Mouse (Mus musculus): ENCODE results near the gene Lypd6.

The Lypd6 gene

DNA sequence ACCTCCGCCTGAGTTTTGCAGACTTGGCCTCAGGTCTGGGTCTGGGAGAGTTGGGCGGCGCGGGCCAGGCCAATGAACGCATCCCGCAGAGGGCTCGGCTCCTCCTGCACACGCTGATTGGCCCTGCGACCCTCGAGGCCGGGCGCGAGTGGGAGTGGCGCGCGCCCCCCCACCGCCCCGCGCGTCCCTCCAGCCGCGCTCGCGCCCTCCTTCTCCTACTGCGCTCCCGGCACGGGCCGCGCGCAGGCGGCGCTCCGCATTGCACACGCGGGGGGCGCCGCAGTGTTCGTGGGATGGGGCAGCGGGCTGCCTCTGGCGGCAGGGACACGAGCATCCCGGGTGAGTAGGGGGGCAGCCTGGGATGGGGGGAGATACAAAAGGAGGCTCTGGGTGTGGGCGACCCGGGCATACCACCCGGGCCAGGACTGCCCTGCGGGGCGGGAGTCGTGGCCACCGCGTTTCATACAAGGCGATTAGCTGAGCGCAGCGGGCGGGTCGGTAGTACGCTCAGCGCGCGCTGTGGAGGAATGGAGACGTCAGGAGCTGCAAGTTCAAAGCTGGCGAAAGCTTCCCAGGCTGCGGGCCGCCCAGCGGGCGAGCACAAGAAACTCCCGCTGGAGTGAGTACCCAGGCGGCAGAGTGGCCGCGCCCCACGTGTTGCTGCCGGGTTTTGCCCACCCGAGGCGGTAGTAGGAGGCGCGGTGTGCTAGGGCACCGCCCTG is at the start of gene Lypd6:
Lypd6 (plus strand) TSS at position 184 of the 722 bp plus-strand sequence.
- no peak for DNase-seq (ENCODE audit: low read depth)

DNA sequence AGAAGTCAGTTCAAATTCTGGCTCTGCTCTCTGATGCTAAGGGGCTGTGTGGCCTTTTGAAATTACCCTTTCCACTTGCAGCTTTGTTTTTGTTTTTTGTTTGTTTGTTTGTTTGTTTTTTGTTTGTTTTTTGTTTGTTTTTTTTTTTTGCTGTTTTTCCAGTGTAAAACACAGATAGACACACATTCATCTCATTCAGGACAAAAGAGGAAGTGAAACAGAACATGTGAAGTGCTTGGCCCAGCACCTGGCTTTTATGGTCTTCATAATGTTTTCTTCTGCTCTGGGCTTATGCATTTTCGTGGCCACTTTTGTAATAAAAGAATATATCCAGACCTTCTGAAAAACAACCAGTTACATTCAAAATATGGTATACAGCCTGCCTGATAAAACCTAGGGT is 46.8 kb upstream of the Lypd6 start:
- DNase-seq (ENCODE audit: low read depth): no peak

DNA sequence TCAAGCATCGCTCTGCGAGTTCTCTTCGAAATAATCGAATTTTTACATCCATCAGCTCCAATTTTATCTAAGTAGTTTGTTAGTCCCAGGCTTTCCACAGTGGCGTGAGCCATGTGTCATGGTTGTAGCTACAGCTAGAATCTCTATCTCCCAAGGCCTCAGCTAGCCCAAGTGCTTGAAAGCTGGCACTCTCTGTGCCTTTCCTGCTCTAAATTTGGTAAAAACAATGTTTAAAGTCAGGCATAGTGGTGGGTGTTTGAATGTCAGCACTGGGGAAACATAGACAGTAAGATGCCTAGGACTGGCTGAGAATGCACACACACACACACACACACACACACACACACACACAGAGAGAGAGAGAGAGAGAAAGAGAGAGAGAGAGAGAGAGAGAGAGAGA is 40.7 kb upstream of the Lypd6 start:
- DNase-seq (ENCODE audit: low read depth): no peak

DNA sequence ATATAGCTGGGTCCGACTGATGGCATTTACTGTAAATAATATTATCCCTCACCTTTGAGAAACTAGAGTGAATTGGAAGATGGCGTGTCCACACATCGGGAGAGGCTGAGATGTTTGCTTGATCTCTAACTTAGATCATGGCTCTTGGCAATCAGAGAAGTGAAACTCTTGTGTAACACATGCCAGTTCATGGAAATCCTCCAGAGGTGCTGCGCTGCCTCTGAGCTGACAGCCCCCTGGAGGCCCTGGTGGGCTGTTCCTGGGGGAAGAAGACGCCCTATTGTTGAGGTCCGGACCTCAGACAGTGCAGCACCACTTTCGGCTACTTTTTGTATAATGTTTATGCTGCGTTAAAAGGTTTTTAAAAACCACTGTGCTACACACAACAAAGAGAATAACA is 37.3 kb upstream of the Lypd6 start:
- no peak for DNase-seq (ENCODE audit: low read depth)

DNA sequence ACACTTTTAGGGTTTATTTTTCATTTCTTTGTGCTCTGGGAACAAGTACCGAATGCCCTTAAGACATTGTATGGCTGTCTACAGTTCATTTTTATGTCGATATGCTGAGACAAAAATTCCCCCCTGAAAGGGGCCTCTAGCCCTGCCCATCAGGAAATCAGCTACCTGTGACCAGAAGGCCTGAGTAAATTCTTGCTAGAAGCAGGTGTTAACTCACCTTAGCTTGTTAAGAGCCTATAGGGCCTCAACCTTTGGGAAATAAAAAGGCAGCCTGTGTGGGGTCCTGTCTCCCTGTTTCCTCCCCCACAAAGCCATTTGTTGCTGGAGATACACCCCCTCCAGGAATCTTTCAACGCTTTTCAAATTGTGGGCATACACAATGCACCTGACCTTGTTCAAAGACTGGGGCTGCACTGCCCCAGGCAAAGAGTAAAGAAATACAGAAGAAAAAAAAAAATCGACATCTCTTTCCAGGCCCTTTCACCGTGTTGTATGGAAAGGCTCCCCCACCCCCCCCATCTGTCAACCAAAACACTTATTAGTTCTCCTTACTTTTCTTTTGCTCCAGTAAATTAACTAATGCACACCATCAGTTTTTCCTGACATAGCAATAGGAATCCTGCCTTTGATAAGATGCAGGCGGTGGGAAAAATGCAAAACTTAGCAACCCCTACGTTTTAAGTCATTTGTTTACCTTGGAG is 21.9 kb upstream of the Lypd6 start:
- DNase-seq (ENCODE audit: low read depth): no peak

DNA sequence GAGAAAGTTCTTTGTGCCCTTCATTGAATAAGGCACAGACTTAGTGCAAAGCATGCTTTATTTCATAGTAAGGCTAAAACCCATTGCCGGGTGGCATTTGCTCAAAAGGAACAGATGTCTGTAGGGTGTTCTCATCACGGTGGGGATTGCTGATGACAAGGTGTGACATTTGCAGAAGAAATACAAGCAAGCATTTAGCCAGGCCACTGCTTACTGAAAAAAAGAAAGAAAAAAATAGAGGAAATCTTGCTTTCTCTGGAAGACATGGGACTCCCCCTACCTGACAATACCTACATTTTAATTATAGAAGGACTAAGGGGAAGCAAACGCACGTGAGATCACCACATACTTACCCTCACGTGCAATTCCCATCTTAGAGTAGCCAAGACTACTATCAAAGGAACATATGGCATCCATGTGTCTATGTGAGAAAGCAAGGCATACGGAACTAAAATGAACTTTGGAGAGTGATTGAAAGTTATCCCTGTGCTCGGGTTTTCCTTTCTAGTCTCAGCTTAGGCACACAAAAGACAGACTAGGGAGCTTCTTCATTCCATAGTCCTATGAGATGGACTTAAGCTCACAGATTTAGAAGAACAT is 21.3 kb upstream of the Lypd6 start:
- no peak for DNase-seq (ENCODE audit: low read depth)

DNA sequence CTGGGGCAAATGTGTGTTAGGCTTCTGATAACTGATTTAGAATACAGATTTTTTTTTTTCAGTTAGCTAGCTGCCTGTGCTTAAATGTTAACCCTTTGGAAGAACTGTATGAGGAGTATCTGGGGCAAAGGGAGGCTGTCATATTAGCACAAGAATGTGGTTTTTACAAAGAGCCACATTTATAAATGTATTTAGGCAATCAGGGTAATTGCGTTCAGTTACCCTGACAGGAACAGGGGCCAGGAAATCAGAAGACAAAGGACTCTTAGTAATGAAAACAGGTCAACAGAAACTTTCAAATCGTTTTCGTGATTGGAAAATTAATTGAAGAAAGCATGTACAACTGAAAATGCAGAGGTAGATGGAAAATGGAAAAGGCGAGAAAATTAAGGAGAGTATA is 20.4 kb upstream of the Lypd6 start:
- DNase-seq (ENCODE audit: low read depth): no peak

DNA sequence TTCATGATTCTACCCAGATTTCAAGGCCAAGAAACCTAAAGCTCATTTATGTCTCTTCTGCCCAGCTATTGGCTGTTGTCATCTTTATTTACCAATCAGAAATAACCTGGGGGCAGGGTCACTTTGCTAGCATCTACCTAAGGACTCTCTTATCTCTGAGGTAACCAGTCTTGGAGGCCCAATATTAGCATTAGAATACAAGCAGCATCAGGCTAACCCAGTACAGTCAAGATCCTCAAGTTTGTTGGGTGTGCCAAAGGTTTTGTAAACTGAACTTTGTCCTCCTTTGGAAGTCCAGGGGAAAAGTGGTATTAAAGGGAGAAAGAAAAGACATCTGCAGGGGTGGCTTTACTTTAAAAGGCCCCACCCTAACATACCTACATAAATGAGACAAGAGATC is 17.8 kb upstream of the Lypd6 start:
- DNase-seq (ENCODE audit: low read depth): no peak

DNA sequence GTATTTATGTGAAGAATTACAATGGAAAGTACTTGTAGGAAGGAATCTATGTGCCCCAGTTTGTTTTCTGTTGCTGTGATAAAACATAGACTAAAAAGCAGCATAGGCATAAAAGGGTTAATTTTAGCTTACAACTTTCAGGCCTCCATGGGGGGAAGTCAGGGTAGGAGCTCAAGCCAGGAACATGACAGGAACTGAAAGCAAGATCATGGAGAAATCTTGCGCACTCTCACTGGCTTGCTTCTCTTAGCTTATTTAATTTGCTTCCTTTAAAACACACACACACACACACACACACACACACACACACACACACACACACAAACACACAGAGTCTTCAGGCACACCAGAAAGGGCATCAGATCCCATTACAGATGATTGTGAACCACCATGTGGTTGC is 12.3 kb upstream of the Lypd6 start:
- DNase-seq (ENCODE audit: low read depth): no peak

DNA sequence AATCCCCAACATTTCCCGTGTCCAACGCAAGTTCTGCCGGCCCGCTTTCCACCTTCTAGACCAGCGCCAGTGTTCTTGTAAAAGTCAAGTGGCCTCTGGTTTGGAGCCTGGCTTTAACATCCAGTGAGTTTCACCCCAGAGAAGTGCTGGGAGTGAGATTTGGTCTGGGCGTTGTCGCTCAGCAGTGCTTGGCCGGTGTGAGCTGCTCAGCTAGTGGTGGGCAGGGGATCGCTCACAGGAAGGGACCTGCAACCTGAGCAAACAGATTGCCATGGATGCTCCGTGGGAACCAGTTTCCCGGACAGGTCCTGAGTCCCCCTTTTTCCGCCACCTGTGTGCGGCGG is 355 bp upstream of the Lypd6 start:
- DNase-seq (ENCODE audit: low read depth): no peak

DNA sequence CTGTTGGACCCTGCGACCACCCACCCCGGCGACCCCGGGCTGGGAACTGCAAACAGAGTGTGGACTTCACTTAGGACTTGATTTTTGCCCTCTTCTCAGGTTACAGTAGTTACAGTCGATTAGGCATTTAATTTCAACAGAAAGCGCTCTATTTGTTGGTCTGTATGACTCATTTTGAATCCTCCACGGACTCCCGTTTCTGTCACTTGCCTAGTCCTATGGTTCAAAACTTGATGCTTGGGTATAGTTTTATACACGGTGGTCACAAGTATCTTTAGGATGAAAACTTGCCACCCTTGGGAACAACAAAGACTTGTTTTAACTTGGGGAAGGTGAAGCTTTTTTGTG is 713 bp downstream of the Lypd6 start:
- no peak for DNase-seq (ENCODE audit: low read depth)

DNA sequence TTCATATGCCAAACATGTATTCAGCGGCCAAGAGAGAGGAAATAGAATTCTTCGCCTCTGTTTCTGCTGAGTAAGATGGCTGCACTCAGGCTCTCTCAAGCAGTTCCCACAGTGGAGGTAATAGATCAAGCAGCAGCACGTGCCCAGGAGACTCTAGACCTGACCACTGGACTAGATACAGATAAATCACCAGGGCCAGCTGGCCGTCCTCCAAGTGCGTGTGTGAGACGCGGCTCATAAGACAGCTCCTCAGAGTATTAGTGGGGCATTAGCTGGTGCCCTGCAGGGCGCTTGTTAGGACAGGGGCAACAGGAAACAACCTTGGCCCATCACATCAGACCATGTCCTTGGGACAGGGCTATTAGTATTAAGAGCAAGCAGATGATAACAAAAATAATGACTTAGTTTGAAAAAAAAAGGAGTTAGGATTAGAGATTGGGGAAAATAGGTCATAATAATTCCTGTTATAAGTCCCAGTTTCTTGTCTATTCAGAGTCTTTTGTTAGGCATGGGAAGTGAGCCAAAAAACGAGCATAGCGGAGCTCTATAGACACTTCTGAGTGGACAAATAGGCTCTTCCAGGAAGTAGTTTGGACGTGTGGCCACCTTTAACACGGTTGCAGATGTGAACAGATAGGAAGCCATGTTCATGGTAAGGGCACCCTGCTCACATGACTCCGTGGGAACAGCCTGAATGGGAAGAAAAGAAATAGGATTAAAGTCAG is 3.5 kb downstream of the Lypd6 start:
- no peak for DNase-seq (ENCODE audit: low read depth)

DNA sequence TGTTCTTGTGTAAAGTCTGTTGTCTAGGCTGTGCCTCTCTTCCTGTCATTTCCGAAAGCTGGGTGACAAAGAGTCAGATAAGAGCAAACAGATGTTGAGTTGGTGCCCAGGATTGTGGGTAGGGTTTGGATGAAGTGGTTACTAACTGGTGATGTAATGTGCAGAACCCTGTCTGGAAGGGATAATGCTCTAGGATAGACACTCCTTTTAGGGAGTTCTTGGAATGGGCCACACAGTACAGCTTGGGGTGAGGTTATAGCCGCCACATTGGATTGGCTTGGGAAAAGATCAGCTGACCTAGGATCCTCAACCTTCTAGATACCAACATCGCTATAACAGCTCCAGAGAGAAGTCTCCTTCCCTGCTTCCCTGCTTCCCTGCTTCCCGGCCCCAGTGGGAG is 5.9 kb downstream of the Lypd6 start:
- no peak for DNase-seq (ENCODE audit: low read depth)

DNA sequence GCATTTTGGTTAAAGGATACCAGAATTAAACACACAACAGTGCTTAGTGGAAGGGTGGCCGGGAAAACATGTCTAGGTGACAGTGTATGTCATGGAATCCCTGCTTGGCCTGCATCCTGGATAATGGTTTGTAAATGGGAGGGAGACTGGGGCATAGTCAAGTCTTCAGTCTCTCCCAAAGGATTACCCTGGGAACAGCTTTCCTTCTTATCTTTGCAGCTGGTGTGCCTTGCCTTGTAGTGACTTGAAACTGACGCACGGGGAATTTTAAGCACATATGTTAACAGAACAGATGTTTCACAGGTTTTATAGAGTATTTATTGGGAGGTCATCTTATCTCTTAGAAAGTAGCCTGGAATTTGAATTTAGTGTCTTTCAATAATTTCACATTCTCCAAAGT is 18.5 kb downstream of the Lypd6 start:
- DNase-seq (ENCODE audit: low read depth): no peak

DNA sequence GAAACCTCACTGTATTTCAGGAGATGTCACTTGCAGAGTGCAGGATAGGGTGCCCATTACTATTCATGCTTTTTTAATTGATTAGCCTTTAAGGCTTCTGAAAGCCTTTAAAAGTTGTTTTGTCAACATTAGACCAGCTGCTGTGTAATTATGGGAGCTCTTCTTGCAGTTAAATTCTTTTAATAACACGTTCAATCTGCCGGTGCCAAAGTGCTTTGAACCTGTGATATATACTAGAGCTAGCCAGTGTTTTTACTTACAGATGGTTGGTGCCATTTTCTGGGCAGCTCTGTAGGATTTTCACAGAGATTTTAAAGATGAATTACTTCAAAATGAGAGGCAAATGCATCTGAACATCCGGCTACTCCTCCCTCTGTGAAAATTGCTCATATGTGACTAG is 21.5 kb downstream of the Lypd6 start:
- DNase-seq (ENCODE audit: low read depth): no peak

DNA sequence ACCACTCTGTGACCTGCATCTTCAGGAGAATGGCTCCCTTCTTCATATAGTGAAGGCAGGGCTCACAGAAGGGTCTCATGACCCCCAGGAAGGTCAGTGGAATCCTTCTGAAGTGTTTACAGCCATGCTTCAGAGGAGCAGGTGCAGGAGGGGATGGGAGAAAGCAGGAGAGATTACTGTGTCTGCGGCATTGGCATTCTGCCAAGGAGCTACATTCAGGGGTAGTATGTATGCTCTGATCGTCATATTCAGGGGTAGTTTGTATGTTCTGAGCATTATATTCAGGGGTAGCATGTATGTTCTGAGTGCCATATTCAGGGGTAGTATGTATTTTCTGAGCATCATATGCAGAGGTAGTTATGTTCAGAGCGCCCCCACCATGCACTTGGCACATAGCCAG is 30.1 kb downstream of the Lypd6 start:
- no peak for DNase-seq (ENCODE audit: low read depth)

DNA sequence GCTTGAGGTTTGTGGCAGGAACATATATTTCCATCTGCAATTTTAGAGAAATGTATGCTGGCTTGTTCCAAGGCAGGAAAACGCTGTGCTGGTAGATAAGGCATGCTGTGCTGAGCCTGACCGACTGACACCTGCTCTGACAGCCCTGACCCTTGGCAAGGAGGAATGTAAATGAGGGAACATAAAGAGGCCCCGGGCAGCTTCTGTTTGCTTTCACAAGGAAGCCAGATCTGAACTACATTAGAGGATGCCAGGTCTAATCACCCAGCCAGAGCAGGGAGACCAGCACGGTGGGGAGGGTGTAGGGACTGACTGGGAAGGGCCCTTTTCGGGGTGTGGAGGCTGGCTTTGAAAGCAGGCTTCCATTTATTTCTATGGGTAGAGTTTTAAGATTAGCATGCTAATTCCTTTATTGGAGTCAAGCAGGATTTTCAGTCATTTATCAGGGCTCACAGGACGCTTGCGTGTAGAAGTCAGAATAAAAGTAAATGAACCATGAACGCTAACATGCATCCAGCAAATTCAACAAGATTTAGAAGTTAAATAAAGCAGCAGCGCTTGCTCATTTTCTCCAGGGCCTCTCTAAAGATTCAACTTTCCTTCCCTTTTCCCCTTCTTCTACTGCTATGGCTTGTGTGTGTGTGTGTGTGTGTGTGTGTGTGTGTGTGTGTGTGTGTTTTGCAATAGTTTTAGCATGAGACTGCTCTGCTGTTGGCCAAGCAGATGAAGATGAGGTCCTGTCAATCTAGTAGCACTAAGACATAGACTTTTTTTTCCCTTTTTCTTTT is 34.3 kb downstream of the Lypd6 start:
- DNase-seq (ENCODE audit: low read depth): no peak

DNA sequence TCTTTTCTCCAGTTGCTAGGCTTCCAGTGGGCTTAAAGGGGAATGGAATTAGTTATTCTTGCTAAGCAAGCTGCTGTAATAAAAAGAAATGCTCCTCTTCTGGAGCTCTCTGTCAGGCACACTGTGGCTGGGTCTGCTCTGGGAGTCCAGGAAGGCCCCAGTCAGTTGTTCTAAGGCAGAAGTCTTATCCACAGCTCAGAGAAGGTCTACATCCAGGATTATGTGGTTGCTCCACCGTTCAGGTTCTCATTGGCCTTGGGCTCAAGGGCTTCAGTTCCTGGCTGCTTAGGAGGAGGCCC is 34.9 kb downstream of the Lypd6 start:
- DNase-seq (ENCODE audit: low read depth): no peak

DNA sequence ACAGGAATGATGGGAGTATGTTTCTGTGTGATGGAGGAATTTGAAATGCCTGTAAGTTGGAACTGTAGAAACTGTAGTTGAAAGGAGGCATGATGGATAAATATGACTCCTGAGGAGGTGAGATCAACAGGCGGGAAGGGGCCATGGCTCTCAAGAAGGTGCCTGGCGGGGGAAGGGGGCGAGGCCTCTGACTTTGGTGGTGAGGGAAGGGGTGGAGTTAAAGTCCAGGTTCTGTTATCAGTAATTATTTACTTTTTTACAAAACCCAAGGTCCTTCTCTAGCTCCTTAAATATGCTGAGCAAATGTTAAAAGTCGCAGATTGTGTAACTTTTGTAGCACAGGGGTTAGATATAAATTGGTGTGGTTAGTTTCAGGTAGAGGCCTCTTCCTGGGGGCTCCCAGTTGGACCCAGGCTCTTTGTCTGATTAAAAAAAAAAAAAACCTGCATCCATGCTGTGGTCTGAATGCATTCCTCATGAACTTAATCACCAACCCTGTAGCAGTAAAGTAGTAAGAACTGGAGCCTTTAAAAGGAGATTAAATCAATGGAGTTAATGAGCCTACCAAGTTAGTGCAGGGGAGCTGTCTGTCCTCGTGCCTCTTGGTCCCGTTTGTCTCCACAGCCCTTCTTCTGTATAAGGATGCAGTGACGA is 37.7 kb downstream of the Lypd6 start:
- DNase-seq (ENCODE audit: low read depth): no peak

DNA sequence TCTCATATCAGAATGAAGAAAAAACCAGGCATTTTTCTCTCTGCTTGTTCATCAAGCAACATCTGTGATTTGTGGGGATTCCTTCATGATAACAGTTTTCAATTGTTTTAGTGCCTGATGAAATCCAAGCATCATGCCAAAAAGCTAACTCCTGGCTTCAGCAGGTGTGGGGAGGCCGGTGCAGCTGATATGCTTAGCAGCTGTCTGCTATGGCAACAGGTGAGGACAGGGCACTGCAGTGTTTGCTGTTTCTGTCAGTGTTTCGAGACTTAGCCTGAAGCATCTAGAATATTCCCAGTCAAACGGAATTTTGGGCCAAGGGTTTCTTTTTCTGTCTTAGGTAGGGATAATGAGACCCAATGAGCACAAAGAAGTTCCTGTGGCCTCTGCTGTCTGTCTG is 39.4 kb downstream of the Lypd6 start:
- no peak for DNase-seq (ENCODE audit: low read depth)

DNA sequence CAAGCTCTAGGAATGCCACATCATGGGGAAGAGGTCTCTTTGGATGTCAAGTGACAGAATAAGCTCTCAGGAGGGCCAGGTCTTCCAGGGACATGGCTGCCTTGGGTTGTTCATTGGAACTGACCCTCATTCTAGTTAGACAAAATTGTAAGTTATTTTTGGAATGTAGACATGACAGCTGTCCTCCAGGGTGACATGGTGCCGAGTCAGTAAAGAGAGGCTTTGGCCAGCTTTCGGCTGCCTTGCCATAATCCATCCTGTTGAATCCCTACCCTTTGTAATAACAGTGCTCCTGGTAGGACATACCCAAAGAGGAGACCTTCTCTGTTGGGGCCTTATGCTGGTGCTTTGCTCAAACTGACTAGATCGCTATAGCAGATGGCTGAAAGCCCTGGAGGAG is 39.8 kb downstream of the Lypd6 start:
- DNase-seq (ENCODE audit: low read depth): no peak

DNA sequence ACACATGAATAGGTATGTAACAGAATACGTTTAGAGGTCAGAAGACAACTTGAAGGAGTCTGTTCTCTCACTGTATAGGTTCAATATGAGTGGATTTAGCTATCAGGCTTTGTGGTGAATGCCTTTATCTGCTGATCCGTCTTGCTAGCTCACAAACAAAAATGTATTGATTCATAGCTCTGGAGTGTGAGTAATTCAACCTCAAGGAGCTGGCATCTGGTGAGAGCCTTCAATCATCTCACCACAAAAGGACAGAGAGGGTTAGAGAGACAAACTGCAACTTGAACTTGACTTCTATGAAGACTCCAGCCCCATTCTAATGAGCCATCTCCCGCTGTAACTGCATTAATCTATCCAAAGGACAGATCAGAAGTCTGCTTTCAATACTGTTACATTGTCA is 40.6 kb downstream of the Lypd6 start:
- DNase-seq (ENCODE audit: low read depth): no peak

All from induced T-regulatory cell, adult 2 months (primary cell).